Mouse (Mus musculus) forebrain, embryonic 11.5 days (tissue): ENCODE results near the gene Galnt9. TPM values are rescaled to one million over a fixed set of nuclear protein-coding genes. Genes with fewer than 3 reads are reported as not detected.

Source experiments
- ATAC-seq: fragments of 200-750 bp; cut with Nextera tagmentation; replicated peaks from 2 replicates; pipeline ENCODE4 v1.8.0; 2017; ENCODE audit warnings: moderate TSS enrichment; ENCODE audit not compliant: low FRiP score
- DNase-seq: peaks from one replicate; pipeline ENCODE4 v3.0.0-alpha.2; 2017; ENCODE audit warnings: low spot score
- H3K27ac ChIP-seq: fragments of 300-500 bp; sonication (generic); 2 replicates; pipeline ENCODE4 v1.5.1; 2014; ENCODE audit warnings: low read depth, low read length
- H3K27me3 ChIP-seq: fragments of 300-500 bp; sonication (generic); 2 replicates; pipeline ENCODE4 v1.6.1; 2014; ENCODE audit warnings: mild to moderate bottlenecking, low read length, mixed read lengths; ENCODE audit not compliant: control insufficient read depth, insufficient read depth
- H3K36me3 ChIP-seq: fragments of 300-500 bp; sonication (generic); 2 replicates; pipeline ENCODE4 v1.6.1; 2014; ENCODE audit warnings: mild to moderate bottlenecking, low read length, moderate library complexity, mixed read lengths; ENCODE audit not compliant: control insufficient read depth, insufficient read depth
- H3K4me1 ChIP-seq: fragments of 300-500 bp; sonication (generic); replicated peaks from 2 replicates; pipeline ENCODE4 v1.6.1; 2014; ENCODE audit warnings: low read length, mixed read lengths; ENCODE audit not compliant: control insufficient read depth, insufficient read depth
- H3K4me2 ChIP-seq: fragments of 300-500 bp; sonication (generic); 2 replicates; pipeline ENCODE4 v1.6.1; 2014; ENCODE audit warnings: low read depth, mild to moderate bottlenecking, low read length, moderate library complexity, mixed read lengths; ENCODE audit not compliant: severe bottlenecking
- H3K4me3 ChIP-seq: fragments of 300-500 bp; sonication (generic); 2 replicates; pipeline ENCODE4 v1.5.1; 2014; ENCODE audit warnings: low read depth, low read length
- H3K9ac ChIP-seq: fragments of 300-500 bp; sonication (generic); 2 replicates; pipeline ENCODE4 v1.6.1; 2014; ENCODE audit warnings: low read length
- H3K9me3 ChIP-seq: fragments of 300-500 bp; sonication (generic); 2 replicates; pipeline ENCODE4 v1.6.1; 2016; ENCODE audit warnings: low read length, mixed read lengths; ENCODE audit not compliant: control insufficient read depth
- WGBS: fragments of 180-500 bp; shearing (Covaris S2); extraction: QIAGEN DNeasy Blood & Tissue Kit; methylation state at CpG from one replicate; pipeline ENCODE4 v1.1.7; 2014; 5-methylcytosine and 5-hydroxymethylcytosine counted together
- polyA plus RNA-seq: library from polyadenylated mRNA; unstranded; fragments of >200 nt; fragmentation: Nextera tagmentation; extraction: Ambion mirVana; gene quantifications from 2 replicates; pipeline ENCODE4 v1.2.1, GENCODE M21; 2014

Galnt9 gene
- polyA plus RNA-seq, 1 experiment from 2014 or later = 1.6 TPM

DNA sequence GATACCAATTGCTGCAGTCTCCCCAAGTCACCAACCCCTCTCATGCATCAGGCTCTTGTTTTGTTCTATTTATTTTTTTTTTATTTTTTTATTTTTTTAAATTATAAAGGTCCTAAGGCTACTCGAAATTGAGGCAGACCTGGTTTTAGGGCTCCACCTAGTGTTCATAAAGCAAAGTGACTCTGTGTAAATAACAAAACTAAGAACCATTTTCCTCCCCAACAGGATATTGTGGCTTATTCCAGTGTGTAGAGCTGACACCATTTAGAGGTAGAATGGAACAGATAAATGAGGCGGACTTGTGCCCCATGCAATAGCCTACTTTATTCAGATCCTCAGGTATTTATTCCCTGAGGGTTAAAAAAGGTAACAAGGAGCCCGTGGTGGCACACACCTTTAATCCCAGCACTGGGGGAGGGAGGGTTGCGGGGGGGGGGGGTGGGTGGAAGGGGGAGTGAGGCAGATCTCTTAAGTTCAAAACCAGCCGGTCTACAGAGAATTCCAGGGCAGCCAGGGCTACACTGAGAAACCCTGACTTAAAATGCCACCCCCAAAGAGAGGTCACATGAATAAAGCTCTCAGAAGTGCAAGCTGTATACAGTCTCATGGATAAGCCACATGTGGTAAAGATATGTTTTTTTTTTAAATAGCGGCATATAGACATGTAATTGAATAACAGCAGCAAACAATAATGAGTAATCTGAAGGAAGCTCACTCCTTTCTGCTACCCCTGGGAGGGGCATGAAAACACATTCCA lies 92.0 kb downstream of the Galnt9 start:
- no peaks in the 10 kb centered on the region for H3K27me3 ChIP-seq
- no peaks in the 10 kb centered on the region for H3K36me3 ChIP-seq
- H3K4me2 ChIP-seq = no peak overlapping the region
- 45% methylated on average over 6 of the region's 6 CpGs for WGBS
- H3K9me3 ChIP-seq = no peaks in the 10 kb centered on the region
- H3K4me1 ChIP-seq = no peaks in the 10 kb centered on the region
- no peak overlapping the region for H3K9ac ChIP-seq
- ATAC-seq (no peak), DNase-seq (no peak)
- H3K27ac ChIP-seq = no peak overlapping the region
- no peak overlapping the region for H3K4me3 ChIP-seq

DNA sequence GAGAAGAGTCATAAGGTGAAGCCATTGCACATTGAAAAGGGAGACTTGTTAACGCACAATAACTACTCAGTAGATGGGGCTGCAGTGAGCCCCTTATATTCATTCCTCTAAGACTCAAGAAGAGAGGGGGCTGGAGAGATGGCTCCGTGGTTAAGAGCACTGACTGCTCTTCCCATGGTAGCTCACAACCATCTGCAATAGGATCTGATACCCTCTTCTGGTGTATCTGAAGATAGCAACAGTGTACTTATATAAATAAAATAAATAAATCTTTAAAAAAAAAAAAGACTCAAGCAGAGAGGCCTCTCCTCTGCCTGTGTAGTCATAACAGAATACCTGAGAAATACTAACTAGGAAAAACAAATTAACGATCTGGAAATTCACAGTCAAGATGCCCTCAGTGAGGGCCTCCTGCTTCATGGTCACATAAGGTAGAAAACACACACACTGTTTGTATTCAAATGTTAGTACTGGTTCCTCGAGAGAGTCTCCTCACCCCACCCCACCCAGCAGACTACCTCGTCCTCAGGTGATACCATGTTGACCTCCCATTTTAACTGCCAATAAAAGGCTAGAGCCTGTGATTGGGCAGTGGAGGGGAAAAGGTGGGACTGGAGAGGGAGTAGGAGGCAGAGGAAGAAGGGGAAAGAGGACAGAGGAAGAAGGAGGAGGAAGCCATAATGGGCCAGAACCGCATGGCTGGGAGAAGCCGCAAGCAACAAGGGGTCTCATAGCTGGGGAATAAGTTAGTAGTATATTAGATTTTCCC lies 94.3 kb downstream of the Galnt9 start:
- Histone ChIP-seq H3K27ac (no peak overlapping the region), H3K9ac (no peak overlapping the region), H3K4me1 (no peaks in the 10 kb centered on the region), H3K9me3 (no peaks in the 10 kb centered on the region), H3K4me3 (no peak overlapping the region), H3K36me3 (no peaks in the 10 kb centered on the region), H3K4me2 (no peak overlapping the region), H3K27me3 (no peaks in the 10 kb centered on the region)
- DNase-seq (no peak), ATAC-seq (no peak)
- 83% methylated on average over 7 of the region's 7 CpGs for WGBS

DNA sequence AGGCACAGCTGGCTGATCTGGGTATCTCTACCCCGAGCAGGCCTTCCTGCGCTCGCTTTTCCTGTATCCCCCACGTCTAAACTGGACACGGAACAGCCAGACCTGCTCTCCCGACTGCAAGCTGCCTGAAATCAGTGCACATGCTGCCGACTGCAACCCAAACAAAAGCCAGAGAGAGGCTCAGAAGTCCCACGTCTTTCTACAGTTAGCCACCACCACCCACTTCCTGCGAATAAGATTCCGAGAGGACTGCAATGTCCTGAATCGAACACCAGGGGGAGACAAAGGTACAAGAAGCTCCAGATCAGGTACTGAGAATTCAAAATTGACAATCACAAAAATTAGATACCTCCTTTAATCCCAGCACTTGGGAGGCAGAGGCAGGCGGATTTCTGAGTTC lies 95.3 kb downstream of the Galnt9 start:
- H3K9ac ChIP-seq = no peak overlapping the region
- 0 out of 2 replicates have a peak overlapping the region, but pooled peaks have one; percentile 15 for H3K4me2 ChIP-seq
- 29% methylated on average over 12 of the region's 12 CpGs for WGBS

DNA sequence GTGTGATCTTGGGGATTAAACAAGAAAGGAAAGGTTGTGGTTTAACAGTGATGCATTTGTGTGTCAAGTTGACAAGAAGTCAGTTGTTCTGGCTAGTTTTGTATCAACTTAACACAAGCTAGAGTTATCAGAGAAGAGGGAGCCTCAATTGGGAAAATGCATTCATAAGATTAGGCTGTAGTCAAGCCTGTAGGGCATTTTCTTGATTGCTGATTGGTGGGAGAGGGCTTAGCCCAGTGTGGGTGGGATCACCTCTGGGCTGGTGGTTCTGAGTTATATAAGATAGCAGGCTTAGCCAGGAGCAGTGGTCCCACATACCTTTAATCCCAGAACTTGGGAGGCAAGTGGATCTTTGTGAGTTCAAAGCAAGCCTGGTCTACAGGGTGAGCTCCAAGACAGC lies 102.2 kb downstream of the Galnt9 start:
- Histone ChIP-seq H3K9me3 (no peaks in the 10 kb centered on the region), H3K4me2 (no peak overlapping the region), H3K27me3 (no peaks in the 10 kb centered on the region), H3K4me3 (no peak overlapping the region), H3K9ac (no peak overlapping the region), H3K27ac (no peak overlapping the region), H3K36me3 (no peaks in the 10 kb centered on the region; the same call in 1 of the 2 replicates), H3K4me1 (no peaks in the 10 kb centered on the region)
- no peak for DNase-seq
- no peak for ATAC-seq

More for the DNA sequence above, 95.3 kb downstream of the Galnt9 start:
- H3K9me3 ChIP-seq = no peaks in the 10 kb centered on the region
- H3K4me1 ChIP-seq = no peaks in the 10 kb centered on the region
- no peak overlapping the region for H3K4me3 ChIP-seq
- DNase-seq = peak; percentile 85
- no peaks in the 10 kb centered on the region for H3K36me3 ChIP-seq
- no peak for ATAC-seq
- no peaks in the 10 kb centered on the region for H3K27me3 ChIP-seq
- H3K27ac ChIP-seq = no peak overlapping the region

DNA sequence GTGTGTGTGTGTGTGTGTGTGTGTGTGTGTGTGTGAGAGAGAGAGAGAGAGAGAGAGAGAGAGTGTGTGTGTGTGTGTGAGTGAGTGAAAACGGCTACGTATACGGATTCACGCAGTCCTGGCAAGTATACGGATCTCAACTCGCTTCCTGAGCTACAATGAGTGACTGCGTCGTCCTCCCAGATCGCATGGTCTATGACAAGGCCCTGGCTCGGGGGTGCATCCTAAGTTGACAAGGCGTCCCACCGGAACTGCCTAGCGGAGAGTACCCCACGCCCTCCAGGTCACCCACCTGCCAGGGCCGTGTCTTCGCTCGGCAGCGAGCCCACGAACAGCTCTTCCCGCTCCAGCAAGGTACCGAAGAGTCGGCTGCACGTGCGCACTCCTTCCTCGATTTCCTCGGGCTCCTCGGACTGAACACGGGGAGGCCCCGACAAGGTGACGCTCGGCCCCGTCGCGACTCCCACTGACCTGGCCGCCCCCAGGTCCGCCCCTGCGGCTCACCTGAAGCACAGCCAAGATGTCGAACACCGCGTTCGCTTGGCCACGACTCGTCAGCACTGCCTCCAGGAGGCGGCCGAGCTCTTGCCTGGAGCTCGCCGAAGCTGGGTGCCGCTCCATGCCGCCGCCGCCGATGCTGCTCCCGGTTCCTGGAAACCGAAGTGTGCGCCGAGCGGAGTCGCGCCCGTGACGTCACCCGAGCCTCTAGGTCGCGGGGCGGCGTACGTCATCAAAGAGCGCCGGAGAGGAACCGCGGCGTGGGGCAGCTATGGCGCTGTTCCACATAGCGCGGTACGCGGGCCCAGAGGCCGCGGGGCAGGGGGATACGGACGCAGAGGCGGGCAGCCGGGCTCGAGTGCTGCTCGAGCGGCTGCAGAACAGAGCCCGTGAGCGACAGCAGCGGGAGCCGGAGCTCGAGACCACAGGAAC lies 108.8 kb downstream of the Galnt9 start, which contains the start of the genes Noc4l and Ddx51:
Gene Noc4l (minus strand): TSS at position 699 of the 930 bp plus-strand sequence.
Gene Ddx51 (plus strand): TSS at position 733 of the 930 bp plus-strand sequence.
- ATAC-seq (peak; percentile 83), DNase-seq (peak; percentile 98)
- Histone ChIP-seq H3K4me2 (peak within 1 kb of the TSS; percentile 90), H3K27me3 (no peaks in the 10 kb centered on the region), H3K9ac (peak within 1 kb of the TSS; percentile 92), H3K27ac (no peak within 1 kb of the TSS), H3K4me1 (peaks cover 6% of the 10 kb centered on the region; the same call in 1 of the 2 replicates), H3K36me3 (peaks cover 14% of the 10 kb centered on the region), H3K4me3 (peak within 1 kb of the TSS; percentile 99), H3K9me3 (no peaks in the 10 kb centered on the region)
- 1% methylated on average over 91 of the region's 91 CpGs for WGBS

DNA sequence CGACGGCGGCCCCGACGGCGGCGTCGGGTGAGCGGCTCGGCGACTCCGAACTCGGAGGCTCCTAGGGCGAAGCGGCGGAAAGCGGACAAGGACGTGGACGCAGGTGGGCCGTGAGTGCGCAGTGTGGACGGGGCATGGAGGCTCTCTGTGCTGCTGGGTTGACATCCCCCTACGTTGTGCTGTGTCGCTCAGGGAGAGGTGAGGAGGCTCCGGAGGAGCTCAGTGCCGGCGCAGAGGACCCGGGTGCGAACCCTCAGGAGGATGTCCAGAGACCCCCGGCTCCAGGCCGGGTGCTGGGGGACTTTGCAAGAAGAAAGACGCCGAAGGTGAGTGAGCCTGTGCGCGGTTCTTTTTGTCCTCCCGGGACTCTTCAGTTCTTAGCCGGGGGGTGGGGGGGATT lies 109.5 kb downstream of the Galnt9 start:
- Histone ChIP-seq H3K27me3 (no peaks in the 10 kb centered on the region), H3K9ac (peak overlapping the region; percentile 92), H3K36me3 (peaks cover 14% of the 10 kb centered on the region), H3K27ac (no peak overlapping the region), H3K9me3 (no peaks in the 10 kb centered on the region), H3K4me3 (peak overlapping the region; percentile 99), H3K4me1 (peaks cover 6% of the 10 kb centered on the region; the same call in 1 of the 2 replicates), H3K4me2 (peak overlapping the region; percentile 75)
- WGBS = under 1% methylated on average over 37 of the region's 37 CpGs
- DNase-seq (peak; percentile 63), ATAC-seq (peak; percentile 63)

DNA sequence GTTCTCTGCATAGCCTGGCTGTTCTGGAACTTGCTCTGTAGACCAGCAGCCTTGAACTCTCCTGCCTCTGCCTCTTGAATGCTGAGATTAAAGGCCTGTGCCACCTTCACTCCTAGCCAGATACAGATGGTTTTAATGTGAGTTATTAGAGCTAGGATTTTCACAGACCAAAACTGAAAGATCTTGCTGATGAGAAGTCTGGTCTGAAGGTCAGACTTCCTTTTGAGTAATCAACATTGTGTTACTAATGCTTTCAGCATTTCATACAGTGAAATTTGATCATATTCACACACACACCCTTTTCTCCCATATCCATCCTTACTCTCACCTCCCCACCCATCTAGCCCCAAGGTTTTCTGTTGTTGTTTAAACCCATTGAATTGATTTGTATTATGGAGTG lies 115.5 kb downstream of the Galnt9 start:
- H3K4me1 ChIP-seq = no peaks in the 10 kb centered on the region
- no peak overlapping the region for H3K4me3 ChIP-seq
- ATAC-seq (no peak), DNase-seq (no peak)
- H3K9ac ChIP-seq = no peak overlapping the region
- peaks cover 21% of the 10 kb centered on the region for H3K36me3 ChIP-seq
- H3K9me3 ChIP-seq = no peaks in the 10 kb centered on the region
- no peak overlapping the region for H3K27ac ChIP-seq
- no peaks in the 10 kb centered on the region for H3K27me3 ChIP-seq
- H3K4me2 ChIP-seq = no peak overlapping the region

DNA sequence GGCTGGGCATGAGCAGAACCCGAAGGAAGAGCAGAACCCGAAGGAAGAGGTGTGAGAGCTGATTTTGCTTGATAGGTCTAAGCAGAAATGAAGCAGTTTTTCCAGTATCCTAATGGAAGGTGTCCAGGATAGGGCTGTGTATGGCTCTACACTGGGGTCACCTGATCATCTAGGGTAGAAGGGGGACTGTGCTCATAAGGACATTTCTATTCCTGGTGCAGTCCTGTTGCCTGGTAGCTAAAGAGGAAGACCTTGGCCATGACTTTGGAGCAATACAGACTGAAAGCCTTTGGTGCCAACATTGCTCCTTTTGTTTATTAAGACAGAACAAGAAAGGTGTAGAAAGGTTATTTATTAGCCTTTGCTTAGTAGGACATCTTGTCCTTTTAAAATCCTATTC lies 119.9 kb downstream of the Galnt9 start:
- DNase-seq (no peak), ATAC-seq (no peak)
- no peaks in the 10 kb centered on the region for H3K4me1 ChIP-seq
- H3K9me3 ChIP-seq = no peaks in the 10 kb centered on the region
- H3K27ac ChIP-seq = no peak overlapping the region
- no peak overlapping the region for H3K4me2 ChIP-seq
- H3K9ac ChIP-seq = no peak overlapping the region
- H3K4me3 ChIP-seq = no peak overlapping the region
- H3K27me3 ChIP-seq = no peaks in the 10 kb centered on the region
- peaks cover 17% of the 10 kb centered on the region for H3K36me3 ChIP-seq
- 85% methylated on average over 2 of the region's 2 CpGs for WGBS
